Mouse (Mus musculus) G1E-ER4 (cell line): ENCODE measurements around the gene Gm20708. TPM values are rescaled to one million over a fixed set of nuclear protein-coding genes. Genes with fewer than 3 reads are reported as not detected.

Experiments
- GATA1 ChIP-seq: IDR thresholded peaks from one replicate; pipeline ENCODE4 v1.8.0; 2012; ENCODE audit warnings: low read length, inconsistent platforms
- polyA plus RNA-seq: library from polyadenylated mRNA; stranded (reverse); fragments of >175 nt; gene quantifications from 2 replicates; pipeline ENCODE4 v1.2.3, GENCODE M21; 2012

The Gm20708 gene
- polyA plus RNA-seq, 1 experiment, result 0.38 TPM

DNA sequence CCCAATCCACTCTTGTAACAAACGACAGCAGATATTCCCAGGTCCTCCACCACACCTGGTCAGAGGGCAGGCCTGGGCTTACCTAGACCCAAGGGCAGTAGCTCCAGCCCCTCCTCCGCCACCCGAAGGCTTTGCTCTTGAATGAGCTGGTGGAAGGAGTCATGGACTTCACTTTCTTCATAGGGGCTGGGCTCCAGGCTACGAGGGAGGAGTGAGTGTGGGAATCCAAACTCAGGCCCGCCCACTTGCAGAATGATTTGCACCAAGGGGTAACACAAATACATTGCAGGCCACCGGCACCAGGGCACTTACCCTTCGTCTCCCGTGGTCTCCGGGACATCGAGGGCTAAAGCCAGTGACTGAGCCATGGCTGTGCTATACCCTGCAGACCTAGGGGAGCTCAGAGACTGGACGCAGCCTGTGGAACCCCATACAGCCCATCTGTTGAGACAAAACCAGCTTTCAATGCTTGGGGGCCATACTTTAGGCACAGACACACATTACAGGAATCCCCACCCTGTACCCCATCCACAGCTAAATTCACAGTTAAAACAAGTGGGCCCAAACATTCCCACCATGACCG, 30.5 kb upstream of the Gm20708 start:
- TF ChIP-seq GATA1, result no peak

DNA sequence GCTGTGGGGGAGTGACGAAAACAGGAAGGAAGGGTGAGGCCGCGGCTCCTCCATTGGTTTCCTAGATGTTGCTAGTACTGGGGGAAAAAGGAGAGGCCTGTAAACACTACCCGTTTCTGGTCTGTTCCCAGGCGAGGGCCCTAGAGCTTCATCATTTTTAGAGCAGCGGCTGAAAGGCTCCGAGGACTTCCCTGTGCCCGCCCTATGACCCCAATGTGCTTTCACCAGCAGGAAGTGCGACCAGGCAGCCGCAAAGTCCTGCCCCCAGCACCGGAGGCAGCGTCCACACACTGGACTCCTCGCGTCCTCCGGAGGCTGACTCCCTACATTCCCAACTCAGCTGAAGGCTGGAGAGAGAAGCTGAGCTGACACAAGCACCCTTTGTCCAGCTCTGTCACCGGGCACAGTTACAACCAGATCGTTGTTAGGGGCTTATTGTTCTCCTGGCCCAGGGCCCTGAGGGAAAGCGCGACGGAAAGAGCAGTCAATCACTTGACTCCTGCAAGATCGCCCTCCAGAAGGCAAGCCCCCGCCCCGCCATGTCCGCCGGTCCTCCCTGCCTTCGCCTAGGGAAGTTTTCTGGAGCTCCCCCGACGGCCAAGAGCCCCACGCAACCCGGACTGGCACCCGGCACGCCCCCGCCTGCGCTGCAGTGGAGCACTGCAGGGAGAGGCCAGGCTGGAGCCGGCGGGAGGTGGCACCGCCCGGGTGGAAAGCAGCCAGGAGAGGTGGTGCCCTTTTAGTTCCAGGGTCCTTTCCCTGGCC, 29.9 kb upstream of the Gm20708 start:
- TF ChIP-seq GATA1, result no peak

DNA sequence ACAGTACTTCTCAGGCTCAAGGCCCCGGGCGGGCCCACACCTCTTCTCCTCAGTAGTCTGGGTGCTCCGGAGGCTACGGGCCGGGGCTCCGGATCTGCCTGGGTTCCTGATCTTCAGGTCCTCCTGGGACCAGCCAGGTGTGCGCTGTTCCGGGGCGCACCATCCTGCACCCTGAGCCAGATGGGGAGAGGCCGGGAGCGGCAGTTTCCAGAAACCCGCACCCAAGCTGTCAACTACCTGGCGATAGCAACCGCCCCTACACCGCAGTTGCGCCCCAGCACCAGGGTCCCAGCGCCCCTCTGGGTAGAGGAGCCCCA, 29.3 kb upstream of the Gm20708 start:
- no peak for TF ChIP-seq GATA1

DNA sequence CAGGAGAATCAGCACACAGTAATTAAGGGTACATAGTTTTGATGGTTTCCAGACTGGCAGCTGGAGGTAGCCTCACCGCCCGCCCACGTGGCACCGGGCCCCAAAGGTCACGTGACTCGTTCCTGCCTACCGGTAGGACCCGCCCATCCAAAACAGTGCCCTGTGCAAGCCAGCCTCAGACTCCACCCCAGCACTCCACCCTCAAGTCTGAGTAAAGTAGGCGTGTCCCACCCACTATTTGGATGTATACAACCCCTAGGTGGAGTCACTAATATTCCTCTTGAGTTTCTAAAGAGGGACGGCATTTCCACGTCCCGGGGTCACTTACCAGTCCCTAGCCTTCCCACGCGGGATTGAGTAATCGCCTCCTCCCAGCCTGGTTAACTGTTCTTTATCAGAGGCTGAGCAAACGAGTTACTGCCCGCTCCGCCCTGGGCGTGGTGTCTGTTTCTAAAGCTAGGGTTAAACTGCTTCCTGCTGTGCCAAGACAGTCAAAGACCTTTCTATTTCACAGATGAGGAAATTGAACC, 28.8 kb upstream of the Gm20708 start:
- TF ChIP-seq GATA1, result no peak

DNA sequence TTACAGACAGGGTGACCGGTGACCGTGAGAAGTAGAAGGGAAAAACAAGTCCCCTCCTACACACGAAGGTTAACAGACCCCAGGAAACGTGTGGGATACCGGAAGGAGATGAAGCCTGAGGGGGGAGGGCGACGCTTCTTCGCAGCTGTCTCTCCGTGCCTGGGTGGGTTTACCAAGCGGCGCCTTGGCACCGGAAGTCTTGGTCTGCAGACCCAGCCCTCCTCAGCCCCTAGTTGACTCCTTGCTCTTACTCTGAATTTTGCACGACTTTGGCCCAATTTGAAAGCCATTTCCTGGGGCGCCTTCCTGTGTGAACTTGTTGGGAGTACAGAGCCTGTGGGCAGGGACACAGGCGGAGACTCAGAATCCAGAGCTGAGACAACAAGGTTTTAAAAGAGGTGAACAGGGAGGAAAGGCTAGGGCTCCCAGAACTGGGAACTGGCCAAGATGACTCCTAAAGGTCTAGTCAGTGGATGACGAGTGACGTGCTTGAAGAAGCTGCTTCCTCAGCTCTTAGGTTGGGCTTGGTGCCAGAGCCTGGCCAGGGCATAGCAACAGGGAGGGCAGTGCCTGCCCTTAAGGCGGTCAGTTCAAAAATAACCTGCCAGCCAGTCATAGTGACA, 28.2 kb upstream of the Gm20708 start:
- no peak for TF ChIP-seq GATA1

DNA sequence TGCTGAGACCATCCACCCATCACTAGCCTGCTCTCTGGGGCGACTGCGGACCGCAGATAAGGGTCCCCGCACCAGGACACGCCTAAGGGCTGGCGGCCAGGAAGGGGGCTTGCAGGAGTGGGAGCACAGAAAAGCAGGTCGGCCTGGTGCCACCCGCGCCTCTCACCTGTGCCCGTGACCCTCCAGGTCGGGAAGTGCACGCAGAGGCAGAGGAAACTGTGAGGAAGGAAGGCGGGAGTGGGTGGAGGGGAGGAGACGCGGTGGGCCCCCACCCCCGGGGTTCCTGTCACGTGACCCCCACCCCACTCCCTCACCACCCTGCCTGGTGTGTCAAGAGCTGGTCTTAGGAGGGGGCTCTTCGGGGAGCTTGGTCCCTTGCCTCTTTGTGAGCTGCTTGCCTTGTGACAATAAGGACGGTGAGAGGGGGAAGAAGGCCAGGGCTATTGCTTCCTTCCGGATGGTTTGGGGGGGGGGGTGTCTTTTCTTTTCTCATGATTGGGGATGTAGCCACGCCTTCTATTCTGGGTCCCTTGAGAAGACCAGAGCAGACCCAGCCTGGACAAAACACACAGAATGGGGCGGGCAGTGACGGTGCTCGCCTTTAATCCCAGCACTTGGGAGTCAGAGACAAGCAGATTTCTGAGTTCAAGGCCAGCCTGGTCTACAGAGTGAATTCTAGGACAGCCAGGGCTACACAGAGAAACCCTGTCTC, 27.3 kb upstream of the Gm20708 start, which contains the start of the genes Tmc8 and Tmc6:
TSS of gene Tmc8 (plus strand) at position 84 of the 712 bp plus-strand sequence.
TSS of gene Tmc6 (minus strand) at position 206 of the 712 bp plus-strand sequence.
- no peak for TF ChIP-seq GATA1

DNA sequence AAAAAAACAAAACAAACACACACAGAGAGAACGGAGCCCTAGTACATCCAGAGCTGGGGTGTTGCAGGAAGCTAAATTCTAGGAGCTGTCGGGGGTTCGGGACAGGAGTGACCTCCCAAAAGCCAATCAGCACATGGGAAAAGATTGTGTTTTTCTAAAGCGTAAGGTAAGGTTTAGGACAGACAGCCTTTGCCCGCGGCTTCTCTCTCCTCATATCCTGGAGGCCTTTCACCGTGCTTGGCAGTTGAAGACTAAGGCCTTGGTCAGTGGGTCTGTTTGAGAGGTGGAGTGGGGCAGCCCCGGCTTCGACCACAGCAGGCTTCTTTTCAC, 26.8 kb upstream of the Gm20708 start:
- TF ChIP-seq GATA1, result no peak

DNA sequence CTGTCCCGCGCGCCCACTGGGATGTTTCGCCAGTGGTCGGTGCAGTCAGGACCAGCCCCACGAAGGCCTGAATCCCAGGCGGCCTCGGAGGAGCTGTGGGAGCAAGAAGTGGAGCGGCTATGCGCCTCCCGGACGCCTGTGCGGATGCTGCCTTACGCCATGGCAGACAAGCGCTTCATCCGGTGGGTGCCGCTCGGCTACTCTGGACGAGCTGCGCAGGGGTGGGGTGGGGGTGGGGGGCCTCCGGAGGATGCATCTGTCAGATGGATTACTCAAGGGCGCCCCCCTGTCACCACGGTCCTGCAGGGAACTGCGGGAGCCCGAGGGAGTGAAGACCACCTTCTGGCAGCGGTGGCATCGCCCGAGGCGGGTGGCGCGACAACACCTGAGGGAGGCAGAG, 26.4 kb upstream of the Gm20708 start:
- TF ChIP-seq GATA1, result no peak

DNA sequence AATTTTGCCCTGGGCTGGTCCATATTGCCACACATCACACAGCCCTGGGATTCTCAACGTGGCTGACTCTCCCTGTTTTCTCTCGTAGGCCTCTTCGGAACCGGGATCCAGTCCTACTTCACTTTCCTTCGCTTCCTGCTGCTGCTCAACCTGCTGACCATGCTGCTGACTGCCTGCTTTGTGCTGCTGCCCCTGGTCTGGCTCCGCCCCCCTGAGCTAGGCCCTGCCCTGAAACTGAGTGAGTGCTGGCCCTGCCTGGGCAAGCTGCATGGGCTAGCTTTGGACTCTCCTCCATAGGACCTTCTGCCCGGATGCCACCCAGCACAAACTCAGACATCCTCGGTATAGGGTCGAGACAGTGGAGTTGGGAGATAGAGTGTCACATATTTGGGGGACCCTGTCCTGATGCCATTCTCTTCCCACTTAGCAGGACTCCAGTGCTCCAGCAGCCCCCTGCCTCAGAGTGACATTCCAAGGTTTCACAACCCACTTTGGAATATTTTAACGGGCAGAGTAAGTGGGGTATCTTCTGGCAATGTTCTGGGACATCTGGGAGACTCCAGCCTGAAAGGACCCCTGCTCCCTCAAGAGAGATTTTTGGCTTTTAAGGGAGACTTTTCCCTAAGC, 25.7 kb upstream of the Gm20708 start:
- TF ChIP-seq GATA1, result no peak

DNA sequence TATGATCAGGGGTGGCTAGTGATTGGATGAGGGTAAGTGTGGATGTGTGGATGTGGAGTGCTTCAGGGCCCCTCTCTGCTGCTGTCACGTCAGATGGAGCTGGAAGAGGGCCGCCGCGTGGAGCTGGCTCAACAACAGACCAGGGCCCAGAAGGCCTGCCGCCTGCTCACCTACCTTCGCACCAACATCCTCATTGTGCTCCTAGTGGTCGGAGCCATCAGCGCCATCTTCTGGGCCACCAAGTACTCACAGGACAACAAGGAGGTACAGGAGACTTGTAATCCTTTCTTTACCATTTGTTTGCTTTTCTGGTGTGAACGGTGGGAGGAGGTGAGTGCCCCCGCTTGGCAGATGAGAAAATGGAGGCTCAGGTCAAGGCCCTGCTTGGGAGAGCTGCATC, 23.2 kb upstream of the Gm20708 start:
- TF ChIP-seq GATA1, result no peak

DNA sequence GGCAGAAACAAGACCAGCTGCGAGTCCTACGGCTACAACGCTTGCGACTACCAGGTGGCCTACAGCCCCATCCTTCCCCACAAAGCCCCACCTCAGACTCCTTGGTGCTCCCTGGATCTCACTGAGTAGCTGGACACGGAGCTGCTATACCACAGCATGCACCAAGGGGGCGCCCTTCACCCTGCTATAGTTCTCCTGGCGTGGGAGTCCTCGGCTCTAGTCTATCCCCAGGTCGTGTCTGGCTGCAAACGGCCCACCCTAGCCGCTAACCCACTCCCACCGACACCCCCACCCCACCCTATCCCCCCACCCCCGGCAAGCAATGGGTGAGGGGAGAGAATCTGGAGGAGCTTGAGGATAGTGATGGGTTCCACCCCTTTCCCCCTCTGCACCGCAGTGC, 19.2 kb upstream of the Gm20708 start:
- no peak for TF ChIP-seq GATA1

DNA sequence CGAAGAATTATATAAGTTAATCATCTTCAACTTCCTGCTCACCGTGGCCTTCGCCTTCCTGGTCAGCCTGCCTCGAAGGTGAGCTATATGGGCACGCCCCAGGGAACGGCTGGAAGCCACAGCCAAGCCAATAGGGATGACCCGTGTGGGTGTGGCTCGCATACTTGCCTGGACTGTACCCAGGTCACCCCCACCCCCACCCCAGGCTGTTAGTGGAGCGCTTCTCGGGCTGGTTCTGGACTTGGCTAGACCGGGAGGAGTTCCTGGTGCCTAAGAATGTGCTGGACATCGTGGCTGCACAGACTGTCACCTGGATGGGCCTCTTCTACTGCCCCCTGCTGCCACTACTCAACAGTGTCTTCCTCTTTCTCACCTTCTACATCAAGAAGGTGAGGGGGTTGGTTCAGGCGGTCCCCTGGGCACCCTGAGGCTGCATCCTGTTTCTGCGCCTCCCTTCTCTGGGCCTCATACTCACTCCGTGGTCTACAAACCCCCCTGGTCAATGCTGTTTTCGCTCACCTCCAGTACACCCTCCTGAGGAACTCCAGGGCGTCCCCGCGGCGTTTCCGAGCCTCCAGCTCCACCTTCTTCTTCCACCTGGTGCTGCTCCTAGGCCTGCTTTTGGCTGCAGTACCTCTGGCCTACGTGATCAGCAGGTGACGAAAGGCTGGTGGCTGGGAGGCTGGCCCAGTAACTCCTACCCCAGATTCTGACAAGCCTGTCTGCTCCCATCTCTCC, 18.6 kb upstream of the Gm20708 start:
- TF ChIP-seq GATA1, result no peak

DNA sequence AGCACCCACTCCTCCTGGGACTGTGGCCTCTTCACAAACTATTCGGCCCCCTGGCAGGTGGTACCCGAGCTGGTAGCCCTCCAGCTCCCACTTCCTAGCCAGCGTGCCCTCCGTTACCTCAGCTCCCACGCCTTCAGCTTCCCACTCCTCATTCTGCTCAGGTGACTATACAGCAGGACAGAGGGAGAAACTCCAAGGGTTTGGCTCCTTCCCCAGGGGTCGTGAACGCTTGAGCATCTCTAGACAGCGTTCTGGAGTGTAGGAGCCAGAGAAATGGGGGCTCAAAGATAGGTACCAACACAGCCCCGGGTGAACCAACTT, 18.1 kb upstream of the Gm20708 start:
- no peak for TF ChIP-seq GATA1

DNA sequence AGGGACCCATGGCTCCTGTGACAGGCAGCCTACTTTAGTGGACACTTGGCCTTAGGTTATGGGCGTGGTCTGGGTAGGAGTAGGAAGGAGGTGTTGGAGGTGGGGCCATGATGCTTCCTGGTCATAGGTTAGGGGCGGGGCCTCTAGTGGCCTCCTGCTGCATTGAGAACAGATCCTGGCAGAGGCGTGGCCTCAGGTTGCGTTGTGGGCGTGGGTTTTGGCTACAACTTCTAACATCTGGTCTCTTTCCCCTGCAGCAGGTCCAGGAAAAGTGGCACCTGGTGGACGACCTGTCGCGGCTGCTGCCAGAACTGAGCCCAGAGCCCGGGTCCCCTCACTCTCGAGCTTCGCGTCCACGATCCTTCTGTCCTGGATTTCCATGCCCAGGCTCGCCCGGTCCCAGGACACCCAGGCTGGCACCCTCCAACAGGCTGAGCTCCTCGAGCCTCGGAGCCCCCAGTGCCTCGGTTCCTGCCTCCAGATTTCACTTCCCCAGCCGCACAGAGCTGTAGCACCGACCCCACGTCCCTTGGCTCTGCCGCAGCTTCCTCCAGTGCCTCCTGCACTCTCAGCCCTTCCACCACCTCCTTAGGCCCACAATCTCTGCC, 17.1 kb upstream of the Gm20708 start:
- TF ChIP-seq GATA1, result no peak
